Mouse (Mus musculus): ENCODE measurements around the gene Cysltr2. TPM values are rescaled to one million over a fixed set of nuclear protein-coding genes. Genes with fewer than 3 reads are reported as not detected.

Cysltr2 gene
- polyA plus RNA-seq, 1 experiment = not detected

Other genes starting within 250 kb of the Cysltr2 start
- gene Rcbtb2, start 73.9 kb upstream of the Cysltr2 start, polyA plus RNA-seq (2012; ENCODE audit: insufficient read depth, insufficient read length, missing spikeins) = 138 and 227 TPM in 2 replicates
- 15.0 and 19.7 TPM in 2 replicates for gene Lpar6, start 188.8 kb upstream of the Cysltr2 start, polyA plus RNA-seq (2012; ENCODE audit: insufficient read depth, insufficient read length, missing spikeins)